Mouse (Mus musculus): Measurements from ENCODE around the gene Tmem86b.

- no peak for TF ChIP-seq CTCF (IDR thresholded peaks at IDR 0.05; ENCODE audit: control insufficient read depth, insufficient read depth, insufficient read length)
- TF ChIP-seq MAX (IDR thresholded peaks at IDR 0.05), result no peak
Observed at GRCm38 (mm10) chr7:4666871-4667270, 35.6 kb upstream of the Tmem86b start.

Measured in C2C12 (cell line).